Mouse (Mus musculus) stomach, postnatal 0 days (tissue): ENCODE measurements around the gene Kmt5c. TPM values are rescaled to one million over a fixed set of nuclear protein-coding genes. Genes with fewer than 3 reads are reported as not detected.
A peak's percentile ranks its signal among the peaks of the same experiment; 100 is the strongest.

Experiments
- ATAC-seq: fragments of 200-750 bp; cut with Nextera tagmentation; 2 replicates; pipeline ENCODE4 v1.8.0; 2017; ENCODE audit not compliant: low FRiP score, low TSS enrichment
- DNase-seq: peaks from one replicate; pipeline ENCODE4 v3.0.0-alpha.2; 2016; ENCODE audit warnings: low spot score
- H3K27ac ChIP-seq: fragments of 300-500 bp; sonication (generic); replicated peaks from 2 replicates; pipeline ENCODE4 v1.5.1; 2014; ENCODE audit warnings: mild to moderate bottlenecking, control low read depth
- H3K27me3 ChIP-seq: fragments of 300-500 bp; sonication (generic); 2 replicates; pipeline ENCODE4 v1.6.1; 2014; ENCODE audit warnings: low read length; ENCODE audit not compliant: control insufficient read depth, insufficient read depth
- H3K36me3 ChIP-seq: fragments of 300-500 bp; sonication (generic); 2 replicates; pipeline ENCODE4 v1.6.1; 2014; ENCODE audit warnings: low read length, mixed read lengths; ENCODE audit not compliant: control insufficient read depth, insufficient read depth
- H3K4me1 ChIP-seq: fragments of 300-500 bp; sonication (generic); replicated peaks from 2 replicates; pipeline ENCODE4 v1.6.1; 2014; ENCODE audit warnings: antibody characterized with exemption; ENCODE audit not compliant: control insufficient read depth, insufficient read depth
- H3K4me2 ChIP-seq: fragments of 300-500 bp; sonication (generic); replicated peaks from 2 replicates; pipeline ENCODE4 v1.6.1; 2014; ENCODE audit warnings: low read depth, mild to moderate bottlenecking, control low read depth, moderate library complexity
- H3K4me3 ChIP-seq: fragments of 300-500 bp; sonication (generic); 2 replicates; pipeline ENCODE4 v1.5.1; 2014; ENCODE audit warnings: low read depth, low read length, control low read depth
- H3K9ac ChIP-seq: fragments of 300-500 bp; sonication (generic); 2 replicates; pipeline ENCODE4 v1.6.1; 2014; ENCODE audit warnings: mild to moderate bottlenecking, low read length, control low read depth, mixed read lengths
- H3K9me3 ChIP-seq: fragments of 300-500 bp; sonication (generic); 2 replicates; pipeline ENCODE4 v1.6.1; 2016; ENCODE audit warnings: low read length; ENCODE audit not compliant: control insufficient read depth
- CTCF ChIP-seq: IDR thresholded peaks from 2 replicates; pipeline ENCODE4 v1.5.1; 2016; ENCODE audit warnings: antibody characterized with exemption, low read depth, mild to moderate bottlenecking, moderate library complexity
- EP300 ChIP-seq: optimal IDR thresholded peaks from 2 replicates; pipeline ENCODE3; 2016; ENCODE audit warnings: antibody characterized with exemption
- WGBS: fragments of 180-500 bp; shearing (Covaris S2); extraction: QIAGEN DNeasy Blood & Tissue Kit; methylation state at CpG from one replicate; pipeline ENCODE4 v1.1.7; 2014; 5-methylcytosine and 5-hydroxymethylcytosine counted together
- polyA plus RNA-seq: library from polyadenylated mRNA; unstranded; fragments of >200 nt; fragmentation: Nextera tagmentation; extraction: Ambion mirVana; gene quantifications from 2 replicates; pipeline ENCODE4 v1.2.1, GENCODE M21; 2015

The Kmt5c gene
- polyA plus RNA-seq, 1 experiment from 2014 or later = 31.8 TPM

DNA sequence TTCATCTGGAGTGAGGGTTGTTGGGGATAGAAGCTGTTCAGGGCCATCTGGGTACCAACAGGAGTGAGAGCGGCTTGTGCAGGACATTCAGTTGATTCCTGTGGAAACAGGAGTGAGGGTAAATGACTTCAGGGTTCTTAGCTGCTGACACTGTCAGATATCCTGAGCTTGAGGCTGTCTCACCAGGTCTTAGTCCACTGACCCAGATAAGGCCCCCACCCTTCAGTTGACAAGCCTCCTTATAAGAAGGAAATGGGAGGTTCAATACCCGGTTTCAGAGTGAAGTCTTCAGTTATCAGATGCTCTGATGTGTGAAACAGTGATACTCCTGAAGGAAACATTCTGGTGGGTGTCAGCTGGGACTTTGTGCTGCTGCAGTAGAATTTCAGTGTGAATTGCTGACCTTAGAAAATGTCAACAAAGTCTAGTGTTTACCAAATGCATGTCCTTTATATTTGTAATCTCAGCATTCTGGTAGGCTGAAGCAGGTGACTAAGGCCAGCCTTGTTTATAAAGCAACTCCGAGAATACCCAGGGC lies 54.8 kb downstream of the Kmt5c start:
- ATAC-seq (no peak), DNase-seq (no peak)
- Histone ChIP-seq H3K4me3 (no peak overlapping the region), H3K4me2 (no peak overlapping the region), H3K9ac (no peak overlapping the region), H3K27me3 (no peaks in the 10 kb centered on the region), H3K36me3 (peaks cover 11% of the 10 kb centered on the region; the same call in 1 of the 2 replicates), H3K9me3 (no peaks in the 10 kb centered on the region), H3K27ac (no peak overlapping the region), H3K4me1 (0 out of 2 replicates have a peak, but pooled peaks cover 4% of the 10 kb centered on the region)
- no peak for TF ChIP-seq EP300
- no peak for TF ChIP-seq CTCF
- 57% methylated on average over 3 of the region's 3 CpGs for WGBS

DNA sequence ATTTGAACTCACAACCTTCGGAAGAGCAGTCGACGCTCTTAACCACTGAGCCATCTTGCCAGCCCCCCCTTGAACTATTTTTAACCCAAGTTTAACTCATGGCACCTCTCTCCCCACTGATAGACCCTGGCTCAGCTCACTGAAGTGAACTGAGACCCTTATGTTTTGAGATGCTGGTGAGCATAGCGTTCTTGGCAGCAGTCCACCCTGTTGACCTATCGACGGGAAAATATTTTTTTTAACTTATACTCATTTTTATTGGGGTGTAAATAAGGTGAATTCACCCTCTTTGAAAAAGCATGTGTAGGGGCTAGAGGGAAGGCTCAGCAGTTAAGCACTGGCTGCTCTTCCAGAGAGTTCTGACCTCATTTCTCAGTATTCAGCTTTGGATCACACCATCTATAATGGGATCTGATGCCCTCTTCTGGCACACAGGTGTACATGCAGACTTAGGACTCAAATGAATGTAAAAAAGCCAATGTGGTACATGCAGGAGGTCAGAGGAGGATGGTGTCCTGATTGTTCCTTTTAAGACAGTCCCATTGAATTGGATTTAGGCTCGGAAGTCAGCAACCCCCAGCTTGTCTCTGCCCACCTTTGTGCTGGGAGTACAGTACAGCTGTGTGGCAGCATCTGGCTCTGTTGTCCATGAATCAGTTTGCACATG lies 56.0 kb downstream of the Kmt5c start:
- Histone ChIP-seq H3K27me3 (no peaks in the 10 kb centered on the region), H3K4me3 (no peak overlapping the region), H3K9me3 (no peaks in the 10 kb centered on the region), H3K4me1 (0 out of 2 replicates have a peak, but pooled peaks cover 4% of the 10 kb centered on the region), H3K27ac (0 out of 2 replicates have a peak overlapping the region, but pooled peaks have one; percentile 4), H3K9ac (no peak overlapping the region), H3K4me2 (no peak overlapping the region), H3K36me3 (peaks cover 11% of the 10 kb centered on the region; the same call in 1 of the 2 replicates)
- no peak for DNase-seq
- no peak for ATAC-seq
- TF ChIP-seq CTCF (peak; percentile 87), EP300 (no peak)
- WGBS = 70% methylated on average over 7 of the region's 7 CpGs

Other genes with a start within 250 kb of the Kmt5c start
- gene Ppp1r12c, start 238.4 kb upstream of the Kmt5c start, polyA plus RNA-seq = 39.5 and 44.4 TPM in 2 replicates
- 15.5 and 16.5 TPM in 2 replicates for gene Tnnt1, start 223.7 kb upstream of the Kmt5c start, polyA plus RNA-seq
- gene Tnni3, start 215.9 kb upstream of the Kmt5c start, polyA plus RNA-seq = 24.4 and 30.4 TPM in 2 replicates
- 0.89 and 0.98 TPM in 2 replicates for gene Dnaaf3, start 207.7 kb upstream of the Kmt5c start, polyA plus RNA-seq
- gene Syt5, start 192.6 kb upstream of the Kmt5c start, polyA plus RNA-seq = 6.7 and 7.2 TPM in 2 replicates
- gene Ptprh, start 136.1 kb upstream of the Kmt5c start, polyA plus RNA-seq = 1.9 TPM in 2 replicates
- gene Tmem86b, start 108.7 kb upstream of the Kmt5c start, polyA plus RNA-seq = 0.22 and 0.23 TPM in 2 replicates
- 3.9 and 6.2 TPM in 2 replicates for gene Ppp6r1, start 81.1 kb upstream of the Kmt5c start, polyA plus RNA-seq
- 59.1 and 60.7 TPM in 2 replicates for gene Hspbp1, start 55.0 kb upstream of the Kmt5c start, polyA plus RNA-seq
- gene Brsk1, start 49.5 kb upstream of the Kmt5c start, polyA plus RNA-seq = 0.36 and 0.42 TPM in 2 replicates
- gene Tmem150b, start 14.9 kb upstream of the Kmt5c start, polyA plus RNA-seq = 2.2 and 2.4 TPM in 2 replicates
- gene Cox6b2, start 13.0 kb downstream of the Kmt5c start, polyA plus RNA-seq = 43.1 and 46.5 TPM in 2 replicates
- not detected in 2 replicates for gene Fam71e2, start 31.2 kb downstream of the Kmt5c start, polyA plus RNA-seq
- 0.42 and 0.65 TPM in 2 replicates for gene Il11, start 42.7 kb downstream of the Kmt5c start, polyA plus RNA-seq
- 0.42 and 0.80 TPM in 2 replicates for gene Tmem190, start 42.8 kb downstream of the Kmt5c start, polyA plus RNA-seq
- gene Tmem238, start 49.5 kb downstream of the Kmt5c start, polyA plus RNA-seq = 69.0 and 70.7 TPM in 2 replicates
- gene Rpl28, start 52.8 kb downstream of the Kmt5c start, polyA plus RNA-seq = 322 and 359 TPM in 2 replicates
- 95.5 and 111 TPM in 2 replicates for gene Ube2s, start 72.5 kb downstream of the Kmt5c start, polyA plus RNA-seq
- gene Shisa7, start 104.6 kb downstream of the Kmt5c start, polyA plus RNA-seq = 0.15 and 0.16 TPM in 2 replicates
- gene Isoc2b, start 130.1 kb downstream of the Kmt5c start, polyA plus RNA-seq = 17.5 and 21.7 TPM in 2 replicates
- 0.56 and 0.67 TPM in 2 replicates for gene Isoc2a, start 137.0 kb downstream of the Kmt5c start, polyA plus RNA-seq
- gene Gm36210, start 166.4 kb downstream of the Kmt5c start, polyA plus RNA-seq = not detected in 2 replicates
- 1.8 and 1.9 TPM in 2 replicates for gene Zfp628, start 175.1 kb downstream of the Kmt5c start, polyA plus RNA-seq
- 2.3 and 2.5 TPM in 2 replicates for gene Nat14, start 181.9 kb downstream of the Kmt5c start, polyA plus RNA-seq
- gene Ssc5d, start 185.7 kb downstream of the Kmt5c start, polyA plus RNA-seq = 1.3 and 1.9 TPM in 2 replicates
- gene Sbk2, start 224.3 kb downstream of the Kmt5c start, polyA plus RNA-seq = 0.15 TPM in 1 of 2 replicates, not detected in the other
- gene Sbk3, start 231.1 kb downstream of the Kmt5c start, polyA plus RNA-seq = 0.04 TPM in 1 of 2 replicates, not detected in the other